Mouse (Mus musculus) adrenal gland, adult 8-10 months (tissue): ENCODE measurements at regions not wholly inside any gene's neighbourhood (a gene's known extent, or its start where the extent isn't known, plus 50 kb on each side); places are given as distances from the start of the nearest gene placed in this dataset.

Experiments
- DNase-seq: peaks from one replicate; pipeline ENCODE4 v3.0.0; 2022

- no peak for DNase-seq
Measured at GRCm38 (mm10) chr10:17275214-17275613, 447.8 kb upstream of the Cited2 start.

GRCm38 (mm10) chr10:17277911-17278310 is 445.1 kb upstream of the Cited2 start:
- no peak for DNase-seq

- DNase-seq: no peak
Measured at GRCm38 (mm10) chr10:17284858-17285257, 438.2 kb upstream of the Cited2 start.

- no peak for DNase-seq
Measured at GRCm38 (mm10) chr10:17287141-17287540, 435.9 kb upstream of the Cited2 start.

- no peak for DNase-seq
Measured at GRCm38 (mm10) chr10:17288231-17288630, 434.8 kb upstream of the Cited2 start.

- DNase-seq: no peak
Measured at GRCm38 (mm10) chr10:17292331-17292730, 430.7 kb upstream of the Cited2 start.

GRCm38 (mm10) chr10:17294440-17294839 is 428.6 kb upstream of the Cited2 start:
- no peak for DNase-seq

DNA sequence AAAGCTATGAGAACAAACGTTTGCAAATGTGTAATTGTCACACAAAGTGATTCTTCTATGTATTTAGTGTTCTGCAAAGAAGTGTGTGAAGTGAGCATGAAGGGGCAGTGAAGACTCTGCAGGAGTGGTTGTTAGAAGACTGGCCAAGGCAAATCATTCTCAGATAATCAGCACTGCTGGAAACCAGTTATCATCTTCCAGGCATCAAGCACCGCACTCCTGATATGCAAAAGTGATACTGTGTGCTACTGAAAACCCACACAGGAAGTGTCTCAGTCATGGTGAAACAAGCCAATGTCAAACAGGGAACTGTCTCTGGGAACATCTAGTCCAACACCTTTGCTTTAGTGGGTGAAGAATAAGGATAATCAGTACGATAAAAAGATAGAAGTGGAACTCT is 427.9 kb upstream of the Cited2 start:
- DNase-seq: no peak

DNA sequence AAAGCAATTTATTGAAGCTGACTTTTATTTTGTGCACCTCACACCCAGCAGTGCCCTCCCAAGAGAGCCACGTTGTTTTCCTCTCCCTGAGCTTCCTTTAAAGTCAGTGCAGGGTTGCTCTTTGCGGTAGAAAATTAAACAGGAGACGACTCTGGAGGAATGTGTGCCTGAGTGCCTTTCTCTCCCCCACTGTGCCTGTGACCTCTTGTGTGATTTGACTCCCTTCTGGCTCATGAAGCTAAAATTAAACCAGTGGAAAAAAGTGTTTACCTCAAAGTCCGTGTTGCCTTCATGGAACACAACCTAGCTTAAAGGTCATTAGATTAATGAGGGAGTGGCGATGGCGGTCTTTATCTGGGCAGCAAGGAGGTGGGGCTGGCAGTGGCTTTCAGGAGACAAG is 423.4 kb upstream of the Cited2 start:
- no peak for DNase-seq

DNA sequence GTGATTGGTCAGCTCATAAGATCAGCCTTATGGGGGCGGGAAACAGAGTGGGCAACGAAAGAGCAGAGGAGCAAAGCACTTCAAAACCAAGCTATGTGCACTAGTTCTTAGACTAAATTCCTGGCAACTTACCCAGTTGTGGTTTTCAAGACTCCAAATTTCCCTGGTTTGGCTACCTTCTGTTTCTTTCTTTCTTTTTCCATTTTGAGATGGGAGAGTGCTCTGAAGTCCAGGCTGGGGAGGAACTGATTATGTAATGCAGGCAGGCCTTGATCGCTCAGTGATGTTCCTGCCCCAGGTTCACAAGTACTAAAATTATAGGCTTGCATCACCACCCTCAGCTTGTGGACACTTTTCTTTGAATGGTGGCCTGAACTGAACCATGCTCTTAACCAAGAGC is 396.3 kb upstream of the Cited2 start:
- no peak for DNase-seq

DNA sequence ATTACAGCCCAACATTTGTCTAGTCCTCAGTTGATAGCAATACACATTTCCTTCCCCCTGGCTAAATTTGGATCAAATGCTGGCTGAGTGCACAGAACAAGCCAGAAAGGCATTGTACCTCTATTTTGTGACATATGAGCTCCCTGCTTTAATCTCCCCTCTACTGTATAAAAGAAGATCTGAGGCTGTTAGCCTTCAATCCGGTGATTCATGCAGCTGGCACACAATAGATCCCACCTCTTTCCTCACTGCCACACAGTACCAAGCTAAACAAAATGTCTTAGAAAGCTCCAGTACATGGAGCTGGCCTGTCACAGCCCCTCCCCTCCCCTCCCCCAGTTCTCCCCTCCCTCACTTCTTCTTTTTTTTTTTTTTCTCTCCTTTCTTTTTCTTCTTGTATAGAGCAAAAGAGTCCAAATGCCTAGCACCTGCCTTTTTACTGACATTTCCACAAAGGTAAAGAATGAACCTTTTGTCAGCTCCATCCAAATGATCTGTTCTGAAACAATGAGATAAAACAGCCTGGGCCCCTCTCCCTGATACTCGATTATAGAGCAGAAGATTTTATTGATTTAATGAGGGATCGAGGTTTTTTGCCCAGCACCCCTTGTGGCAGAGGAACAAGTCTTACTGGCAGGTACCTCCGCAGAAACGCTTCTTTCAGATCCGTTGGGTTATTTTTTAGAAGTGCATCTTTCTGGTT is 392.0 kb upstream of the Cited2 start:
- peak; percentile 36 for DNase-seq

DNA sequence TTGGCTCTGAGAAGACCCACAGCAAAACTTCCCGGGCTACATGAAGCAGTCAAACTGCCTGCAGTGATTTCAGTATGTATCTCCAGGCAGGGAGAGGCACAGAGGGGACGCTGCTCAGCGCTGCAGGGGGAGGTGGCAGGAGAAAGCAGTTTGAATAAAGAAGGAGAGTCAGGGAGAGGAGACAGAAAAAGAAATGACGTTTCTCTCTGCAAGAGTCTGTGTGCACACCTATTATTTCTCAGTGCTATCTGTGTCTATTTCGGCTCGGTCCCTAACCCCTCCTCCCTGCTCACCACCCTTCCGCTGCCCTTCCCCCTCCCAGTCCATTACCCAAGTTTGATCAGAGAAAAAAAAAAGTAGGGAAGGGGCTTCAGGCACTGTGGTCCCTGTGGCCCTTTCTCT is 391.4 kb upstream of the Cited2 start:
- no peak for DNase-seq

GRCm38 (mm10) chr10:17332025-17332767 is 390.8 kb upstream of the Cited2 start:
- no peak for DNase-seq

DNA sequence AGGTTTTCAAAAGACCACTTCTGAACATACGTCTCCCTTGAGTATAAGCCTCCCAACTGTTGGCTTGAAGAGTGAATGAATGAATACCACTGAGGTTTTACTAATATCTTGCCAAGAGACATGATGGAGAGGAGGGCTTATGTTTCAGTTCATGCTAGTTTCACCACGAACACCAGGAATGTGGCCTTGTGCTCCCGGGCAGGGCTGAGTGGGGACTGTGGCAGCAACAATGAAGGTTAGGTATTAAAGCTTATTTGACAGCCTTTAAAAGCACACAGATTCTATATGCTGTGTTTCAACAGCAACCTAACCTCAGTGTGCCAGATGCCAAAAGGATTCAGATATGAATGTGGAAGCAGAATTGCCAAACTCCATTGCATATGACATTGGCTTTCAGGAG is 390.0 kb upstream of the Cited2 start:
- no peak for DNase-seq

DNA sequence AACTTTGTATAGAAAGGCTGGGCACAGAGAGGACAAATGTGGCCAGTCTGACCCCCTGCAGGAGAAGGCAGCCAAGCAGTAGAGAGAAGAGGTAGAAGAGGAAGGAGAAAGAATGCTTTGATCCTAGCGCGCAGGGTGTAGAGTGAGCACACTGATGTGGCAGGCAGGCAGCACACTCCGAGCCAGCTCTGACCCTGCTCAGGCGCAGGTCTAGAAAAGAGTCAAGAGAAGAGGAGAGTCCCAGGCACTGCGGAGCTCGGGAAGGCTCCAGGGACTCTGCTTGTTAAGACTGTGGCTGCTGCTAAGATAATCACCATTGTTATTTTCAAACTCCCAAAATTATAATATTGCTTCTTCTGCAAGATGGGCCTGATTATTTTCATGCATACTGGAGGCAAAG is 389.3 kb upstream of the Cited2 start:
- no peak for DNase-seq

DNA sequence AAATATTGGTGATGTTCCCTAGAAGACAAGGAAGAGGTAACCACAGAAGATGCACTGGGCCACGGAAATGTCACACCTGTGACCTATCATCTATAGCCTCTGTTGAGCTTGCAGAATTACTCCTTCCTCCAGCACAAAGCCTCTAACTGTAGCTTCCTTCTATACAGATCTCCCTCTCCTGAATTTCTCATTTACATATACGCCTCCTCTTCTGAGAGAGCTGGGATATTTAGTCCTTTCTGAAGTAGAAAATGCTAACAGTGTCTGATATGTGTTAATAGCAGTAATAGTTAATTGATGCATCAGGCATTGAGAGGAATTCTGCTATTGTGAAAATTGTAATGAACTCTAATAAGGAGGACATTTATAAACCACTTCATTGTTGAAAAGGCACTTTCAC is 385.8 kb upstream of the Cited2 start:
- no peak for DNase-seq

GRCm38 (mm10) chr10:17343829-17344228 is 379.2 kb upstream of the Cited2 start:
- no peak for DNase-seq

DNA sequence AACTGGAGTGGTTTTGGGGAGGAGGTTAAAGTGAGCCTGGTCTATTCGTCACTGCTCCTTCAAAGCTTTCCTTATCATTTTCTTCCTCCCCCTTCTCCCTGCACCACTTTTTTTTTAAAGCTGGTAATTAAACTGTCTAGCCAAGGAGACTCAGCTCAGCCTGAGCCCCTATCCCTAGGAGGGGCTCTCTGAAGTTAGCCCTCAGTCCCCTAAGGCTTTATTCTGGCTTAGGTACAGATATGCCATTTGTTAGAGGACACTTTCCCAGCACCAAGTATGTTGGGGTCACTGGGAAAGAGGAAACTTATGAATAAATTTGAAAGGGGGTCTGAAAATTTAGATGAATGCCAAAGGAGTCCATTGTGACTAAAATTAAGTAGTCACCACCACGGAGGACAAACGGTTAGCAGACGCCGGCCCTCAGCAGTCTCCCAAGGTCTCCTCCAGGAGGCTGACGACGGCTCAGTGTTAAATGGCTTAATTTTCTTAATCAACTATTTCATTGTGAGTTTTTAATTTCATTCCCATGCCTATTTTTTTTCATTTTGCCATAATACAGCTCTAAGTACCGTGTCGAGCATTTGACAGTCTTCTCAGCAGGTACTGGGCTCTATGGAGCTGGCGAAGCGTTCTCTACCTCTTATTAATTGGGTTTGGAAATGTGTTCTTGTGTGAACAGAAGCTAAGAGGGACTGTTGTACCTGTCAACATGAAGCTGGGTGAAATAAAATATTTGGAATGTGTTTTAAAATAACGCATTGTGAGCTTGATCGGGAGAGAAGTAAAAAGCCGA is 370.6 kb upstream of the Cited2 start:
- no peak for DNase-seq

DNA sequence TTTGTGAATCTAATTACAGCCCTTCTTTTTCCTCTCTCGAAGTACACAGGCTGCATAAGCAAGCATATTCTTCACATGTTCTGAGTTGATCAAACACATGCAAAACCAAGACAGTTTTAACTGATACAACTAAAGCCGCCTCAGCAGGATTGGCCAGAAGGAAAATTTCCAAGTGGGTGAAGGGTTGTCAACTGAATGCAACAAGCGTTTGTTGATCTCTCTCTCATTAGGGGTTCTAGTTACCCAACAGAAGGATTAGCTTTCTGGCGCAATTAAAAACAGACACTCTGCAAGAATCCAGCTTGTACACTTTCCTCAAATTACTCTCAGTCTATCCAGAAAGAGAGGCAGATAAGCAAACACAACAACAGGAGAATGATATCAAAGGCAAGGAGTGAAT is 367.5 kb upstream of the Cited2 start:
- no peak for DNase-seq

DNA sequence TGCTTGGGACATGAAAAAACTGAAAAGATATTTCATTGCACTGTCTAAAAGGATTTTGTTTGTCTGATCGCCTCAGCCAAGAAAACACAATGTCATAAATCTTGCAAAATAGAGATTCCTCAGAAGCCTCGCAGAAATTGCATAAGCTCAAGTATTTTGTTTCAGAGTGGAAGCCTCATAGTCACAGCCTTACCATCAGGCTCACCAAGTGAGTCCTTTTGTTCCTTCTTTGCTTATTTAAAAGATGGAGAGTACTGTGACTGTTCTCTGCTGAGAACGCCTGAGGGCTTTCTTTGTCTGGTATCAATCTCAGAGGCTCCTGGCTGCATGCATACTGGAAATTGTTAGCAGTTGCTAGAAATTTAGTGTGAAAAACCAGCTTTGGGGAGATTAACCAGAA is 367.0 kb upstream of the Cited2 start:
- no peak for DNase-seq

DNA sequence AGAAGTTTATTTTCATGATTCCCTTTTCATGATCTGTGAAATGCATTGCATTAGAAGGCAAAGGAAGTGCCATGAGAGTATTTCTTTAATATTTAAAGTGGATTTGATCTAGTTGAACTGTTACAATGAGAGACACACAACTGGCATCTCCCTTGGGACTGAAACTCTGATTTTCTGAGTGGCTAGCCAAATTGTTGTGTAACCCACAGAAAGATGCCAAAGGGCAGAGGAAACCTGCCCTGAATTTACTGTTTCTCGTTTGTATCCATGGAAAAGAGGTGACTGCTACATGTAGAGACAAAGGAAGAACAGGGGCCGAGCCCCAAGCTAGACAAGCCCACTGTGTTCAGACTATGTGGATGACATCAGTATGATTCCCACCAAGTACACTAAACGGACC is 360.4 kb upstream of the Cited2 start:
- DNase-seq: no peak

- DNase-seq: no peak
Measured at GRCm38 (mm10) chr10:17366042-17366740, 356.8 kb upstream of the Cited2 start.

DNA sequence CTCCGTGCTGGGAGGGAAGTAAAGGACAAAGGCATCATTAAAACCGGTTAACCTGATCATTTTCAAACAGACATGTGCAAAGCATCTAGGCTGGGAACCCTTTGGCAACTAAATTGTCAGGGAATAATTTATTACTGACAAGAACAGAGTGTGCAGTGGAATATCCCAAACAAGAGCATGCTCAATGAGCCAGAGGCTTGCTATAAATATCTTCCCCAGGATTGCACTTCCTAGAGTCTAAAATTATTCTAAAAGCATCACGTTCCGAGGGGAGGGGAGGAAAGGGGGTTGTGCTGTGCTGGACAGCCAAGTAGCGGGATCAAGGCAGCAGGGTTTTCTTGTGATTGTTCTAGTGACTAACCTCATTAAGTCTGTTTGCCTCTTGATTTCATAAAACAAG is 356.0 kb upstream of the Cited2 start:
- DNase-seq: no peak
